Mouse (Mus musculus) limb, embryonic 11.5 days (tissue): ENCODE measurements around the gene C2cd2l. TPM values are rescaled to one million over a fixed set of nuclear protein-coding genes. Genes with fewer than 3 reads are reported as not detected.
"Not testable (repeated sequence)": the region's sequence is repeated elsewhere in the genome, so short reads cannot be mapped to it uniquely, and the experiment has no call there.

ENCODE experiments used
- ATAC-seq: fragments of 200-750 bp; cut with Nextera tagmentation; 2 replicates; pipeline ENCODE4 v1.8.0; 2017; ENCODE audit warnings: low read depth; ENCODE audit not compliant: insufficient number of reproducible peaks, low FRiP score, low TSS enrichment
- DNase-seq: peaks from one replicate; pipeline ENCODE4 v3.0.0-alpha.2; 2015; ENCODE audit warnings: low spot score
- H3K27ac ChIP-seq: fragments of 300-500 bp; sonication (generic); replicated peaks from 2 replicates; pipeline ENCODE4 v1.5.1; 2014; ENCODE audit warnings: low read depth, mild to moderate bottlenecking, low read length
- H3K27me3 ChIP-seq: fragments of 300-500 bp; sonication (generic); 2 replicates; pipeline ENCODE4 v1.6.1; 2014; ENCODE audit warnings: mild to moderate bottlenecking, low read length, mixed read lengths; ENCODE audit not compliant: control insufficient read depth, insufficient read depth
- H3K36me3 ChIP-seq: fragments of 300-500 bp; sonication (generic); 2 replicates; pipeline ENCODE4 v1.6.1; 2014; ENCODE audit warnings: mild to moderate bottlenecking, low read length, moderate library complexity, mixed read lengths; ENCODE audit not compliant: control insufficient read depth, insufficient read depth
- H3K4me1 ChIP-seq: fragments of 300-500 bp; sonication (generic); 2 replicates; pipeline ENCODE4 v1.6.1; 2014; ENCODE audit warnings: low read length, mixed read lengths; ENCODE audit not compliant: control insufficient read depth, insufficient read depth
- H3K4me2 ChIP-seq: fragments of 300-500 bp; sonication (generic); 2 replicates; pipeline ENCODE4 v1.6.1; 2014; ENCODE audit warnings: low read depth, mild to moderate bottlenecking, moderate library complexity; ENCODE audit not compliant: severe bottlenecking
- H3K4me3 ChIP-seq: fragments of 300-500 bp; sonication (generic); 2 replicates; pipeline ENCODE4 v1.5.1; 2014; ENCODE audit warnings: low read depth, low read length
- H3K9ac ChIP-seq: fragments of 300-500 bp; sonication (generic); 2 replicates; pipeline ENCODE4 v1.6.1; 2014; ENCODE audit warnings: mild to moderate bottlenecking, low read length
- H3K9me3 ChIP-seq: fragments of 300-500 bp; sonication (generic); 2 replicates; pipeline ENCODE4 v1.6.1; 2016; ENCODE audit warnings: low read length; ENCODE audit not compliant: control insufficient read depth
- WGBS: fragments of 180-500 bp; shearing (Covaris S2); extraction: QIAGEN DNeasy Blood & Tissue Kit; methylation state at CpG from one replicate; pipeline ENCODE4 v1.1.7; 2014; 5-methylcytosine and 5-hydroxymethylcytosine counted together
- polyA plus RNA-seq: library from polyadenylated mRNA; unstranded; fragments of >200 nt; fragmentation: Nextera tagmentation; extraction: Ambion mirVana; gene quantifications from 2 replicates; pipeline ENCODE4 v1.2.1, GENCODE M21; 2014

C2cd2l gene
- polyA plus RNA-seq = 6.5 and 7.6 TPM in 2 replicates

GRCm38 (mm10) chr9:44319887-44320798 lies at the start of gene C2cd2l:
Gene C2cd2l (minus strand): TSS chr9:44320285.
- peak within 1 kb of the TSS; percentile 79 for H3K4me2 ChIP-seq
- peak; percentile 97 for ATAC-seq

GRCm38 (mm10) chr9:44364480-44364879 lies 44.4 kb upstream of the C2cd2l start:
- no peaks in the 10 kb centered on the region for H3K36me3 ChIP-seq
- no peak overlapping the region for H3K4me2 ChIP-seq
- ATAC-seq (no peak), DNase-seq (no peak)
- H3K9me3 ChIP-seq = no peaks in the 10 kb centered on the region
- H3K4me1 ChIP-seq = 0 out of 2 replicates have a peak, but pooled peaks cover 4% of the 10 kb centered on the region
- no peak overlapping the region for H3K27ac ChIP-seq
- H3K9ac ChIP-seq = no peak overlapping the region
- no peak overlapping the region for H3K4me3 ChIP-seq
- H3K27me3 ChIP-seq = no peaks in the 10 kb centered on the region
- WGBS = 66% methylated on average over 3 of the region's 3 CpGs

More at GRCm38 (mm10) chr9:44319887-44320798, at the start of gene C2cd2l:
- DNase-seq = peak; percentile 90
- Histone ChIP-seq H3K9me3 (no peaks in the 10 kb centered on the region), H3K4me3 (peak within 1 kb of the TSS; percentile 89), H3K27me3 (no peaks in the 10 kb centered on the region), H3K27ac (no peak within 1 kb of the TSS), H3K4me1 (peaks cover 8% of the 10 kb centered on the region), H3K36me3 (no peaks in the 10 kb centered on the region; the same call in 1 of the 2 replicates), H3K9ac (peak within 1 kb of the TSS; percentile 74)
- WGBS = under 1% methylated on average over 66 of the region's 67 CpGs

- Histone ChIP-seq H3K4me2 (peak overlapping the region; percentile 47), H3K9ac (peak overlapping the region; percentile 60; the same call in 1 of the 2 replicates), H3K4me3 (peak overlapping the region; percentile 69)
- H3K4me1 ChIP-seq, H3K9me3 ChIP-seq, H3K27me3 ChIP-seq, DNase-seq, H3K36me3 ChIP-seq, H3K27ac ChIP-seq: not testable (repeated sequence)
- ATAC-seq = peak; percentile 39
- WGBS = 48% methylated on average over 4 of the region's 4 CpGs
Measured at GRCm38 (mm10) chr9:44361931-44362330, 41.8 kb upstream of the C2cd2l start.

GRCm38 (mm10) chr9:44361190-44361917 lies 41.3 kb upstream of the C2cd2l start, which contains the start of gene Vps11:
Gene Vps11 (minus strand): TSS chr9:44361670.
- Histone ChIP-seq H3K9ac (peak within 1 kb of the TSS; percentile 60), H3K36me3 (peaks cover 7% of the 10 kb centered on the region), H3K9me3 (no peaks in the 10 kb centered on the region), H3K4me1 (0 out of 2 replicates have a peak, but pooled peaks cover 4% of the 10 kb centered on the region), H3K4me3 (peak within 1 kb of the TSS; percentile 69), H3K27ac (no peak within 1 kb of the TSS), H3K4me2 (peak within 1 kb of the TSS; percentile 47), H3K27me3 (no peaks in the 10 kb centered on the region)
- WGBS = under 1% methylated on average over 44 of the region's 44 CpGs
- peak; percentile 99 for DNase-seq
- peak; percentile 84 for ATAC-seq

- H3K36me3 ChIP-seq = peaks cover 39% of the 10 kb centered on the region
- 0 out of 2 replicates have a peak, but pooled peaks cover 4% of the 10 kb centered on the region for H3K4me1 ChIP-seq
- no peak overlapping the region for H3K9ac ChIP-seq
- 79% methylated on average over 4 of the region's 4 CpGs for WGBS
- H3K27ac ChIP-seq = no peak overlapping the region
- H3K4me3 ChIP-seq = no peak overlapping the region
- ATAC-seq (no peak), DNase-seq (no peak)
- no peak overlapping the region for H3K4me2 ChIP-seq
- H3K9me3 ChIP-seq = no peaks in the 10 kb centered on the region
- H3K27me3 ChIP-seq = no peaks in the 10 kb centered on the region
Measured at GRCm38 (mm10) chr9:44357207-44357606, 37.1 kb upstream of the C2cd2l start.

- no peak for ATAC-seq
- H3K36me3 ChIP-seq = peaks cover 51% of the 10 kb centered on the region
- no peak overlapping the region for H3K27ac ChIP-seq
Measured at GRCm38 (mm10) chr9:44353142-44353541, 33.1 kb upstream of the C2cd2l start.

GRCm38 (mm10) chr9:44352337-44352736 lies 32.3 kb upstream of the C2cd2l start:
- Histone ChIP-seq H3K4me1 (no peaks in the 10 kb centered on the region), H3K9ac (no peak overlapping the region; the same call in 1 of the 2 replicates), H3K9me3 (no peaks in the 10 kb centered on the region), H3K27me3 (no peaks in the 10 kb centered on the region), H3K4me3 (no peak overlapping the region), H3K4me2 (no peak overlapping the region), H3K27ac (no peak overlapping the region), H3K36me3 (peaks cover 53% of the 10 kb centered on the region)
- DNase-seq (no peak), ATAC-seq (no peak)
- 93% methylated on average over 10 of the region's 10 CpGs for WGBS

More at GRCm38 (mm10) chr9:44353142-44353541, 33.1 kb upstream of the C2cd2l start:
- H3K4me1 ChIP-seq = no peaks in the 10 kb centered on the region
- no peaks in the 10 kb centered on the region for H3K27me3 ChIP-seq
- H3K9me3 ChIP-seq = no peaks in the 10 kb centered on the region
- WGBS = 94% methylated on average over 6 of the region's 6 CpGs
- H3K4me3 ChIP-seq = no peak overlapping the region
- DNase-seq = no peak
- no peak overlapping the region for H3K4me2 ChIP-seq
- no peak overlapping the region for H3K9ac ChIP-seq

GRCm38 (mm10) chr9:44351396-44351795 lies 31.3 kb upstream of the C2cd2l start:
- Histone ChIP-seq H3K9ac (peak overlapping the region; percentile 17; the same call in 1 of the 2 replicates), H3K4me3 (no peak overlapping the region), H3K4me1 (no peaks in the 10 kb centered on the region), H3K36me3 (peaks cover 49% of the 10 kb centered on the region), H3K27ac (no peak overlapping the region), H3K27me3 (no peaks in the 10 kb centered on the region), H3K9me3 (no peaks in the 10 kb centered on the region), H3K4me2 (no peak overlapping the region)
- no peak for ATAC-seq
- DNase-seq = no peak
- 93% methylated on average over 4 of the region's 4 CpGs for WGBS
